ENCODE assay signal across 36 mouse cellular contexts in genomic region chr11:44380432-44381051, GRCm38 (mm10). TPM values are rescaled to one million over a fixed set of nuclear protein-coding genes. Genes with fewer than 3 reads are reported as not detected.
DNase-seq lines count a peak whose midpoint lies in the region; ATAC-seq and TF ChIP-seq lines count a peak whose summit lies in the region.
"Had no signal": no experiment of that assay in that cellular context is flagged by ENCODE, and none has a peak within 500 bp of the region (broad histone marks: within the 10 kb centered on the region; RNA-seq: fewer than 3 reads in every experiment).

No protein-coding gene starts in this region.

- no peaks in the 10 kb centered on the region for H3K4me1 ChIP-seq in lung, embryonic 14.5 days (ENCODE audit: insufficient read depth)
- H3K4me1 ChIP-seq in lung, postnatal 0 days (ENCODE audit: insufficient read depth, low read depth, low read length) = no peaks in the 10 kb centered on the region
- no peaks in the 10 kb centered on the region for H3K4me1 ChIP-seq in forebrain, embryonic 16.5 days (replicated peaks; ENCODE audit: control insufficient read depth, insufficient read depth, low read length)
- H3K4me1 ChIP-seq: embryonic facial prominence, embryonic 13.5 days; forebrain, embryonic 12.5 days; forebrain, embryonic 15.5 days; heart, embryonic 10.5 days; heart, embryonic 13.5 days had no signal

- H3K36me3 ChIP-seq in lung, embryonic 14.5 days (ENCODE audit: insufficient read depth) = no peaks in the 10 kb centered on the region
- H3K36me3 ChIP-seq in lung, postnatal 0 days (ENCODE audit: insufficient read depth, low read length) = no peaks in the 10 kb centered on the region
- no peaks in the 10 kb centered on the region for H3K36me3 ChIP-seq in forebrain, embryonic 16.5 days (ENCODE audit: control insufficient read depth, insufficient read depth)
- H3K36me3 ChIP-seq: embryonic facial prominence, embryonic 10.5 days; embryonic facial prominence, embryonic 13.5 days; forebrain, embryonic 12.5 days; forebrain, embryonic 15.5 days; G1E; heart, embryonic 10.5 days; heart, embryonic 13.5 days had no signal

- H3K9ac ChIP-seq in lung, embryonic 14.5 days = no peak overlapping the region
- H3K9ac ChIP-seq in lung, postnatal 0 days (replicated peaks; ENCODE audit: low read depth) = no peak overlapping the region
- no peak overlapping the region for H3K9ac ChIP-seq in forebrain, embryonic 16.5 days (replicated peaks; ENCODE audit: low read depth, low read length)
- H3K9ac ChIP-seq: embryonic facial prominence, embryonic 13.5 days; forebrain, embryonic 12.5 days; forebrain, embryonic 15.5 days; heart, embryonic 13.5 days; hindbrain, embryonic 14.5 days had no signal

- TF ChIP-seq CTCF in lung, embryonic 14.5 days (IDR thresholded peaks at IDR 0.05; ENCODE audit: low read depth) = no peak
- no peak for TF ChIP-seq CTCF in lung, postnatal 0 days (IDR thresholded peaks at IDR 0.05)

- no peak overlapping the region for H3K4me3 ChIP-seq in lung, embryonic 14.5 days (ENCODE audit: low read depth, low read length)
- H3K4me3 ChIP-seq in lung, postnatal 0 days (ENCODE audit: low read depth, low read length) = no peak overlapping the region
- no peak overlapping the region for H3K4me3 ChIP-seq in forebrain, embryonic 16.5 days (replicated peaks; ENCODE audit: low read length)
- H3K4me3 ChIP-seq: embryonic facial prominence, embryonic 10.5 days; embryonic facial prominence, embryonic 13.5 days; erythroblast, embryonic 14.5 days; forebrain, embryonic 12.5 days; forebrain, embryonic 15.5 days; heart, adult 2 months; heart, embryonic 10.5 days; heart, embryonic 13.5 days had no signal

- WGBS in lung, embryonic 14.5 days = 63% methylated on average over 3 of the region's 3 CpGs
- 66% methylated on average over 3 of the region's 3 CpGs for WGBS in lung, postnatal 0 days
- WGBS in forebrain, embryonic 16.5 days = 91% methylated on average over 3 of the region's 3 CpGs

- H3K27me3 ChIP-seq in lung, embryonic 14.5 days (ENCODE audit: insufficient read depth, low read length) = no peaks in the 10 kb centered on the region
- H3K27me3 ChIP-seq in lung, postnatal 0 days (replicated peaks; ENCODE audit: insufficient read depth, low read length) = no peaks in the 10 kb centered on the region
- no peaks in the 10 kb centered on the region for H3K27me3 ChIP-seq in forebrain, embryonic 16.5 days (replicated peaks; ENCODE audit: control insufficient read depth, insufficient read depth, low read length)
- H3K27me3 ChIP-seq: CH12.LX; embryonic facial prominence, embryonic 13.5 days; forebrain, embryonic 12.5 days; forebrain, embryonic 15.5 days; heart, embryonic 13.5 days had no signal

- no peak overlapping the region for H3K4me2 ChIP-seq in lung, embryonic 14.5 days
- H3K4me2 ChIP-seq in lung, postnatal 0 days (replicated peaks; ENCODE audit: low read depth, low read length) = no peak overlapping the region
- H3K4me2 ChIP-seq in forebrain, embryonic 16.5 days (ENCODE audit: low read length) = no peak overlapping the region
- H3K4me2 ChIP-seq: embryonic facial prominence, embryonic 13.5 days; forebrain, embryonic 12.5 days; forebrain, embryonic 15.5 days; heart, embryonic 13.5 days; hindbrain, embryonic 14.5 days had no signal

- DNase-seq in lung, embryonic 14.5 days = peak; percentile 22
- no peak for DNase-seq in lung, postnatal 14 days
- DNase-seq in lung, postnatal 0 days (ENCODE audit: low spot score) = peak; percentile 81
- DNase-seq in lung, postnatal 36 days = no peak
- DNase-seq: adrenal gland, adult 2 months; adrenal gland, postnatal 14 days; B cell, adult 2 months; cerebellum, adult 11 months; cerebellum, adult 2 months; cerebellum, adult 9-11 months; cerebellum, postnatal 25 days; embryo, embryonic 11 days; gastrocnemius, postnatal 10 days; gastrocnemius, postnatal 36 days; heart, adult 2 months; heart, postnatal 14 days; heart, postnatal 4 days had no signal

- TF ChIP-seq EP300 in lung, postnatal 0 days (IDR thresholded peaks at IDR 0.05) = no peak

- ATAC-seq in lung, embryonic 14.5 days (ENCODE audit: insufficient read depth) = no peak
- ATAC-seq in lung, postnatal 0 days = peak; percentile 85
- ATAC-seq in megakaryocyte progenitor cell, adult 5-6 weeks (replicated peaks; ENCODE audit: poor library complexity) = peak; percentile 68
- no peak for ATAC-seq in forebrain, embryonic 16.5 days
- ATAC-seq: forebrain, embryonic 15.5 days; hindbrain, postnatal 0 days; inflammation-experienced regulatory T-cells, adult 6 months; Patski had no signal

- H3K27ac ChIP-seq in lung, embryonic 14.5 days (ENCODE audit: low read depth) = no peak overlapping the region
- H3K27ac ChIP-seq in lung, postnatal 0 days (ENCODE audit: low read length) = no peak overlapping the region
- no peak overlapping the region for H3K27ac ChIP-seq in forebrain, embryonic 16.5 days (ENCODE audit: low read length)
- H3K27ac ChIP-seq: embryonic facial prominence, embryonic 10.5 days; embryonic facial prominence, embryonic 13.5 days; forebrain, embryonic 12.5 days; forebrain, embryonic 15.5 days; heart, adult 2 months; heart, embryonic 10.5 days; heart, embryonic 13.5 days; hindbrain, embryonic 14.5 days; hindbrain, postnatal 0 days had no signal

- no peaks in the 10 kb centered on the region for H3K9me3 ChIP-seq in lung, embryonic 14.5 days (ENCODE audit: low read depth, low read length)
- no peaks in the 10 kb centered on the region for H3K9me3 ChIP-seq in lung, postnatal 0 days (ENCODE audit: low read length)
- no peaks in the 10 kb centered on the region for H3K9me3 ChIP-seq in forebrain, embryonic 16.5 days (ENCODE audit: control insufficient read depth, low read length)
- H3K9me3 ChIP-seq: embryonic facial prominence, embryonic 10.5 days; embryonic facial prominence, embryonic 13.5 days; forebrain, embryonic 12.5 days; forebrain, embryonic 15.5 days; G1E; heart, embryonic 10.5 days; heart, embryonic 13.5 days had no signal

RNA-seq across cellular contexts. Expression of gene Il12b, which starts 19.3 kb away (rescaled TPM):
- not detected in 2 replicates for polyA plus RNA-seq in lung, embryonic 14.5 days (2014; fragmentation: Nextera tagmentation; extraction: Ambion mirVana)
- polyA plus RNA-seq in lung, postnatal 0 days (2015; fragmentation: Nextera tagmentation; extraction: Ambion mirVana) = 0.11 and 0.18 TPM in 2 replicates
- total RNA-seq in megakaryocyte progenitor cell, adult 5-6 weeks (2015) = not detected in 2 replicates
- total RNA-seq in megakaryocyte progenitor cell, adult 5-6 weeks (2017) = not detected in 2 replicates
- 0.11 TPM in 1 of 2 replicates, not detected in the other for polyA plus RNA-seq in forebrain, embryonic 16.5 days (2015; fragmentation: Nextera tagmentation; extraction: Ambion mirVana)
- total RNA-seq: adrenal gland, adult 2 months; adrenal gland, postnatal 14 days; G1E; gastrocnemius, adult 18-20 months; gastrocnemius, postnatal 10 days; gastrocnemius, postnatal 36 days; heart, adult 2 months; heart, postnatal 14 days; heart, postnatal 4 days; hindbrain, postnatal 0 days had no signal
- polyA plus RNA-seq: adrenal gland, adult 2 months; cerebellum, adult 2 months; cortical plate, adult 2 months; embryonic facial prominence, embryonic 10.5 days; embryonic facial prominence, embryonic 13.5 days; erythroblast, embryonic 14.5 days; forebrain, embryonic 12.5 days; forebrain, embryonic 15.5 days; G1E; heart, adult 2 months; heart, embryonic 10.5 days; heart, embryonic 16.5 days; hindbrain, embryonic 11.5 days; hindbrain, postnatal 0 days; Patski had no signal

Comparison
In these comparisons a context has a peak if more than half of its experiments do, and no peak if none do; other contexts are left out.
1. ATAC-seq: peak in lung, postnatal 0 days (single experiment) and megakaryocyte progenitor cell, adult 5-6 weeks (single experiment); none in lung, embryonic 14.5 days (single experiment) and forebrain, embryonic 16.5 days (single experiment).
2. DNase-seq: peak in lung, embryonic 14.5 days (single experiment) and lung, postnatal 0 days (single experiment); none in lung, postnatal 14 days (single experiment) and lung, postnatal 36 days (single experiment).